Mouse (Mus musculus): ENCODE results near the gene Myb.
A peak's percentile ranks its signal among the peaks of the same experiment; 100 is the strongest.
"Not testable (repeated sequence)": the region's sequence is repeated elsewhere in the genome, so short reads cannot be mapped to it uniquely, and the experiment has no call there.

Gene Myb

GRCm38 (mm10) chr10:21167842-21168241 is 7.1 kb upstream of the Myb start:
- DNase-seq: no peak

- no peak for DNase-seq
Measured at GRCm38 (mm10) chr10:21167165-21167564, 6.4 kb upstream of the Myb start.

GRCm38 (mm10) chr10:21165411-21165810 is 4.6 kb upstream of the Myb start:
- DNase-seq: no peak

- DNase-seq: no peak
Measured at GRCm38 (mm10) chr10:21162124-21162523, 1.3 kb upstream of the Myb start.

GRCm38 (mm10) chr10:21161359-21162094 is 743 bp upstream of the Myb start:
- DNase-seq: peak; percentile 73

GRCm38 (mm10) chr10:21159697-21160394 is 938 bp downstream of the Myb start:
- peak; percentile 50 for DNase-seq

- DNase-seq: peak; percentile 45
Measured at GRCm38 (mm10) chr10:21158918-21159443, 1.8 kb downstream of the Myb start.

- DNase-seq: peak; percentile 64
Measured at GRCm38 (mm10) chr10:21158111-21158917, 2.5 kb downstream of the Myb start.

GRCm38 (mm10) chr10:21156953-21157499 is 3.8 kb downstream of the Myb start:
- DNase-seq: no peak

- no peak for DNase-seq
Measured at GRCm38 (mm10) chr10:21156416-21156815, 4.4 kb downstream of the Myb start.

GRCm38 (mm10) chr10:21154927-21155326 is 5.9 kb downstream of the Myb start:
- DNase-seq: no peak

GRCm38 (mm10) chr10:21153433-21153832 is 7.4 kb downstream of the Myb start:
- DNase-seq: no peak

- DNase-seq: no peak
Measured at GRCm38 (mm10) chr10:21152812-21153211, 8.0 kb downstream of the Myb start.

GRCm38 (mm10) chr10:21151320-21151719 is 9.5 kb downstream of the Myb start:
- no peak for DNase-seq

- not testable (repeated sequence) for DNase-seq
Measured at GRCm38 (mm10) chr10:21149945-21150344, 10.8 kb downstream of the Myb start.

GRCm38 (mm10) chr10:21146719-21147118 is 14.1 kb downstream of the Myb start:
- no peak for DNase-seq

- no peak for DNase-seq
Measured at GRCm38 (mm10) chr10:21146263-21146662, 14.5 kb downstream of the Myb start.

- DNase-seq: peak; percentile 88
Measured at GRCm38 (mm10) chr10:21144627-21145504, 15.9 kb downstream of the Myb start.

GRCm38 (mm10) chr10:21135297-21135696 is 25.5 kb downstream of the Myb start:
- DNase-seq: no peak

- peak; percentile 8 for DNase-seq
Measured at GRCm38 (mm10) chr10:21130901-21131493, 29.8 kb downstream of the Myb start.

- DNase-seq: no peak
Measured at GRCm38 (mm10) chr10:21128086-21128611, 32.6 kb downstream of the Myb start.
